Mouse (Mus musculus): ENCODE results near the gene Tubgcp5. TPM values are rescaled to one million over a fixed set of nuclear protein-coding genes. Genes with fewer than 3 reads are reported as not detected.
A peak's percentile ranks its signal among the peaks of the same experiment; 100 is the strongest.
"Not testable (repeated sequence)": the region's sequence is repeated elsewhere in the genome, so short reads cannot be mapped to it uniquely, and the experiment has no call there.

Tubgcp5 gene
- polyA plus RNA-seq (2015; fragmentation: Nextera tagmentation; extraction: Ambion mirVana), result 39.2 and 42.2 TPM in 2 replicates

DNA sequence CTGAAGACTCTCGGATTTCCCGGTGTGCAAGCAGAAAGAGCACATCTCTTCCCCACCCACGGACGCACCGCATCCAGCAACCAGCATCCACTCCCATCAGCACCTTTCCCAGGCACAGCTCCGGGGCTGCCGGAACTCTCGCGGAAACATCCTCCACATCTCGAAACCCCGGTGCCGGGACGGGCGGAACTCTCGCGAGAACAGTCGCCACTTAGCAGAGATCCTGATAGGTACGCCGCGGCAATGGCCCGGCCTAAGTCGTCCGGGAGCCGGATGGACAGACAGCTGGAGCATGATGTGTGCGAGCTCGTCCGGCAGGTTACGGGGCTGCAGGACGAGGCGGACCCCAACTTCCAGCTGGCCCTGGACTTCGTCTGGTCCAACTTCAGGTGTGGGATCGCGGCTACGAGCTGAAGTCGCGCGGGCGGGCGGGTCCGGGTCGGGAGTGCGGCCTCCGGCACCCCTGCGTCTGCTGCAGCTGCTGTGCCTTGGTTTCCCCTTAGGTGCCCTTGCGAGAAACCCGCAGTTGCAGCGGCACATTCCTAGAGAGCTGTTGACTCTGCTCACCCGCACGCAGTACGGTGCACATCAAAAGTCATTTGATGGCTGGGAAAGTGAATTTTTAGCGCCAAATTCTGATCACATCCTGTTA is at the start of gene Tubgcp5:
Tubgcp5 (plus strand) TSS at position 203 of the 652 bp plus-strand sequence.
- Histone ChIP-seq H3K36me3 (peaks cover 26% of the 10 kb centered on the region), H3K4me3 (peak within 1 kb of the TSS; percentile 58), H3K27me3 (no peaks in the 10 kb centered on the region), H3K4me1 (peaks cover 22% of the 10 kb centered on the region), H3K4me2 (replicated peaks) (peak within 1 kb of the TSS; percentile 66), H3K9me3 (no peaks in the 10 kb centered on the region), H3K27ac (replicated peaks) (peak within 1 kb of the TSS; percentile 74), H3K9ac (replicated peaks) (peak within 1 kb of the TSS; percentile 68)
- under 1% methylated on average over 51 of the region's 51 CpGs for WGBS
- ATAC-seq (replicated peaks), result peak; percentile 99

DNA sequence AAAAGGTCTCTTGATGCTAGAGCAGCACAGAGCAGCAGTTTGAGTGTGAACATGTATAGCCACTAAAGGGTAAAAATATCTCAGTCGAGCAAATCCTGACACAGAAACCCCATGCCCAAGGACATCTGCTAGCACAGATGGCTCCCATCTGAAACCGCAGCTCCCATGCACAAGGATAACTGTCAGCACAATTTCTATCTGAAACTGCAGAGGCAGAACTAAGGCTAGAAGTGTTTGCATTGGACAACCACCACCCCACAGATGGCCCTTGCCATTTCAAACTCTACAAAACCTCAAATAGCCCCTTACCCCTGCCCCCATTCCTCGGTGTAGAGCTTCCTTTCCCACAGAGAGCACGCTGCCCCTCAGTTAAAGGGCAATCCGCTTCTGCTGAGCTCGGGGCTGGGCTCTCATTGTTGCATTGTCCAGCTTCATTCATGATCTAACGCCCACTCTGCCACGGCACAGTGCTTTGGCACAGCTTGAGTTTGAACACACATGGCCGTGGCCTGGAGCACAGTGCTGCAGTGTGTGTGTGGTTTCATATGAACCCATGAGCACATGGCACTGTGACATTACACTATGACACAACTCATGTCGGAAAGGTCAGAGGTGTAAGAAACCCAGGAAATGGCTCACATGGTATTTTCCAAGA is 49.3 kb upstream of the Tubgcp5 start:
- H3K27ac ChIP-seq (replicated peaks), result peak overlapping the region; percentile 78
- ATAC-seq (replicated peaks), result peak; percentile 83
- 24% methylated on average over 10 of the region's 10 CpGs for WGBS

DNA sequence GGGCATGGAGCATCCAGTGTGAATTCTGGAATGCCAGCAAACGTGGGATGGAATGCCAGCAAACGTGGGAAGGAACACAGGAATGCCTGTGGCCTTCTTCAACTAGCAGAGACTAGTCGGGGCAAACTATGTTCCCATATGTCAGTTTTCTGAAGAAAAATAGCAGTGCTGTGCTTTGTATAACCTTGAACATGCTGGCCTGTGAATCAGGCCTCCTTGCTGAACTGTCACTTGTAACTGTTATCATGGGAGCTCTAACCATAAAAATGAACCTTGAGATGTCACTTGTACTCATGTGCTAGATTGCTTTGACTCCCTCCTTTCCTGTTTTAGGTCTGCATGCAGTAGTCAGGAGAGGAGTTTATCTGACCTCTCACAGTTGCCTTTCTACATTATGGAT is 43.1 kb upstream of the Tubgcp5 start:
- no peaks in the 10 kb centered on the region for H3K9me3 ChIP-seq
- no peak overlapping the region for H3K9ac ChIP-seq (replicated peaks)
- no peaks in the 10 kb centered on the region for H3K4me1 ChIP-seq
- H3K27me3 ChIP-seq, result no peaks in the 10 kb centered on the region
- H3K27ac ChIP-seq (replicated peaks), result no peak overlapping the region
- WGBS, result 77% methylated on average over 3 of the region's 3 CpGs
- no peaks in the 10 kb centered on the region for H3K36me3 ChIP-seq
- H3K4me2 ChIP-seq (replicated peaks), result no peak overlapping the region
- no peak overlapping the region for H3K4me3 ChIP-seq
- ATAC-seq (replicated peaks), result no peak

More for the DNA sequence above, 49.3 kb upstream of the Tubgcp5 start:
- H3K9me3 ChIP-seq, result no peaks in the 10 kb centered on the region
- no peaks in the 10 kb centered on the region for H3K27me3 ChIP-seq
- no peak overlapping the region for H3K9ac ChIP-seq (replicated peaks)
- no peak overlapping the region for H3K4me3 ChIP-seq
- H3K4me2 ChIP-seq (replicated peaks), result no peak overlapping the region
- H3K36me3 ChIP-seq, result no peaks in the 10 kb centered on the region
- H3K4me1 ChIP-seq, result peaks cover 5% of the 10 kb centered on the region

DNA sequence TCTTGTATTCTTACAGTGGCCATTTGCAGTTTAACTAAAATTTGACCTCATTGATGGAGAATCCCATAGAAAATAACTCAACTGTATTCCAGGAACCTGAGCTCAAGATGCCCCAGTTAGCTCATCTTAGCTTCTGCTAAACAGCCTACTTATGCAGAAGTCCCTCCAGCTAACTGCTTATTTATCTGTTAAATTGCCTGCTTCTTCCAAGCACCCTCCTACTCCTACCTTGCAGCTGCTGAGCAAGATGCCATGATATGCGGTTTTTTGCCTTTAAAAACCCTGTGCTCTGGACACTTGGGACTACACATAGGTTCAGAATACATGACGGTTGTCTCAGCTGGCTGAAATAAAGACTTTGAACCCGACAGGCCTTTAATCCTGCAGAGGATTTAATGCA is 34.6 kb upstream of the Tubgcp5 start:
- Histone ChIP-seq H3K27me3 (no peaks in the 10 kb centered on the region), H3K4me2 (replicated peaks) (no peak overlapping the region), H3K9ac (replicated peaks) (no peak overlapping the region), H3K27ac (replicated peaks) (no peak overlapping the region), H3K4me3 (no peak overlapping the region), H3K9me3 (no peaks in the 10 kb centered on the region), H3K4me1 (no peaks in the 10 kb centered on the region), H3K36me3 (no peaks in the 10 kb centered on the region)
- 57% methylated on average over 3 of the region's 3 CpGs for WGBS
- no peak for ATAC-seq (replicated peaks)

DNA sequence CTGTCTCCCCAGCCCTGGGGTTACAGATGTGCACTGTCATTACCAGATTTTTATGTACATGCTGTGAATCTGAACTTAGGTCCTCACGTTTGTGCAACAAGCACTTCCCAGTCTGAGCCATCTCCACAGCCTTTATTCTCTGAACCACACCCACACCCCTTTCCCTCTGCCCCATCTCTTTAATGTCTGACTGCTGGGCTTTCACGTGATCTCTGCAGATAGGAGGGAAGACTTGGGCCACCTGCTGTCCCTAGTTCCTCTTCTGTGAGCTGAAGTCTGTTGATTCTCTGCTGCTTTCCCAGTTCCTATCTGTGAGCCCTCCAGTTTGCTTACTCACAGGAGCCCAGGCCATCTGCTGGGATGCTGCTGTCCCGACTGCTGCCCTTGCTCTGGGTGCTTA is 26.0 kb upstream of the Tubgcp5 start, which contains the start of gene Siglech:
Siglech (plus strand) TSS at position 253 of the 400 bp plus-strand sequence.
- no peaks in the 10 kb centered on the region for H3K9me3 ChIP-seq
- no peaks in the 10 kb centered on the region for H3K4me1 ChIP-seq
- 41% methylated on average over 3 of the region's 3 CpGs for WGBS
- no peak within 1 kb of the TSS for H3K9ac ChIP-seq (replicated peaks)
- H3K4me2 ChIP-seq (replicated peaks), result no peak within 1 kb of the TSS
- H3K27ac ChIP-seq (replicated peaks), result no peak within 1 kb of the TSS
- H3K4me3 ChIP-seq, result no peak within 1 kb of the TSS
- no peaks in the 10 kb centered on the region for H3K27me3 ChIP-seq
- no peak for ATAC-seq (replicated peaks)
- H3K36me3 ChIP-seq, result no peaks in the 10 kb centered on the region

DNA sequence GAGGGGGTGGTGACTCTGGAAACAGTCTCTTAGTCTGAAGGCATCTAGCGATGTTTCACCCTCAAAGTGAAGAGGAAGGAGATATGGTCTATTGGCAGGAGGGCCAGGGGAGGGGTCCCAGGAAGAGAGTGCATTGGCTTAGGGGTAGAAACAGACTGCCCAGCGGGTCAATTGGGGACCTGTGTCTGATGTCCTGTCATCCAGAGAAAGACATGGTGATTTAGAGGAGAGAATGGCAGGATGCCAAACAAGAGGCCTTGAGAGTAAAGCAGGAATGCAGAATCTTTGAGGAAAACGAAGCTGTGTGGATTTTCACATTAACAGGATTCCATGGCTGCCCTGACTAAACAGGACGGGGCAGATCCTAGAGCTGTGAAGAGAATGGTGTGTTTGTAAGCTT is 13.9 kb upstream of the Tubgcp5 start:
- Histone ChIP-seq H3K9ac (replicated peaks) (no peak overlapping the region), H3K27ac (replicated peaks) (no peak overlapping the region), H3K9me3 (no peaks in the 10 kb centered on the region), H3K4me1 (no peaks in the 10 kb centered on the region), H3K27me3 (no peaks in the 10 kb centered on the region), H3K4me2 (replicated peaks) (no peak overlapping the region), H3K36me3 (no peaks in the 10 kb centered on the region), H3K4me3 (no peak overlapping the region)
- no peak for ATAC-seq (replicated peaks)
- WGBS, result 62% methylated on average over 4 of the region's 4 CpGs

DNA sequence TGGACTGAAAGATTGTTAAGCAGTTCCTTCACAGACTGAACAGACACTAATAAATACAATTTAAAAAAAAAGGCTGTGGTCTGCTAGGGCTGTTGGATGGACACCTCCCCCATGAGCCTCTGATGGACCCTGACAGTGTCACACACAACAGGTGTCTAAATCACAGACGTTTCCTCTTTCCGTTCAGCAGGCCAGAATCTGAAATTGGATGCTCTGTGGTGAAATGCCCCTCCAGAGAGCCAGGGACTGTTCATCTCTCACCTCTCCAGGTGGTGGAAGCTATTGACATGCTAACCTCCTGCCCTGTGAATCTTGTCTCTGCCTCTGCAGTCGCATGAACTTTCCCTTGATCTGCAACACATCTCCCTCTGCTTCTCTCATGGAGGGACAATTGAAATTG is 11.5 kb upstream of the Tubgcp5 start:
- no peaks in the 10 kb centered on the region for H3K36me3 ChIP-seq
- no peaks in the 10 kb centered on the region for H3K4me1 ChIP-seq
- no peak overlapping the region for H3K9ac ChIP-seq (replicated peaks)
- no peak for ATAC-seq (replicated peaks)
- no peak overlapping the region for H3K4me2 ChIP-seq (replicated peaks)
- H3K9me3 ChIP-seq, result no peaks in the 10 kb centered on the region
- 73% methylated on average over 3 of the region's 3 CpGs for WGBS
- H3K27ac ChIP-seq (replicated peaks), result no peak overlapping the region
- H3K27me3 ChIP-seq, result no peaks in the 10 kb centered on the region
- H3K4me3 ChIP-seq, result no peak overlapping the region

DNA sequence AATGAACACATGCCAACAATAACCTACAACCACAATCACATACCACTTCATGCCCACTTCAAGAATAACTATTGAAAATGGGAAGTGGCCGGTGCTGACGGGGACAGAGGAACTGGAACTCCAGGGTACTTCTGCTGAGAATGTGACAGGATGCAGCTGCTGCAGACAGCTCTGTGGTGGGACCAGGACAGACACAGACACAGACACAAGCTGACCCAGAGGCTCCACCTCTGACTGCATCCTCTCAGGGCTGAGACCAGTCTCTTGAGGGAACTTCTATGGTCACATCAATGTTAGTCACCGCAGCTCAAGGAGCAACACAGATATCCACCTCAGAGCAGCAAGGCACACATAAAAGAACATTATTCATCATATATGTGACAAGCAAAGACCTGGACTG is 9.4 kb upstream of the Tubgcp5 start:
- Histone ChIP-seq H3K9ac (replicated peaks) (no peak overlapping the region), H3K27ac (replicated peaks) (no peak overlapping the region), H3K4me3 (no peak overlapping the region), H3K9me3 (no peaks in the 10 kb centered on the region), H3K4me2 (replicated peaks) (no peak overlapping the region), H3K36me3 (no peaks in the 10 kb centered on the region), H3K4me1 (no peaks in the 10 kb centered on the region), H3K27me3 (no peaks in the 10 kb centered on the region)
- ATAC-seq (replicated peaks), result no peak
- WGBS, result 90% methylated on average over 3 of the region's 3 CpGs

DNA sequence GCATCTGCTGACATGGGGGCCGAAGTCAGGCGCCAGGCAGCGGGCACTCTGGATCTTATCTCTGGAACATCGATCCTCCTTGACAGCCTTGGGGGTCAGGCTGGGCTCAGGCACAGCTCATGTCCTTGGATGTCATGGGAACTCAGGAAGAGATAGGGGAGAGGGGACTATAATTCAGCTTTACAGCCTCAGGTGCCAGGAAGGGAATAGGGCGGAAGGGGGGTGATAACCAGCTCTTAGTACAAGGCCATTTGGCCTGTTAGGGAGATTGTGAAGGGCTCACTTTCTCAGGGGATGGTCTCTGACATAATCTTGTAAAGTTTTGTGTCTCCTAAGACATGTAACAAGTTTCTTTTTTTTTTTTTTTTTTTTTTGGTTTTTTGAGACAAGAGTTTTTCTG is 3.4 kb upstream of the Tubgcp5 start:
- 83% methylated on average over 5 of the region's 5 CpGs for WGBS
- not testable (repeated sequence) for H3K27ac ChIP-seq (replicated peaks); H3K4me2 ChIP-seq (replicated peaks); H3K27me3 ChIP-seq; H3K4me3 ChIP-seq; ATAC-seq (replicated peaks); H3K9ac ChIP-seq (replicated peaks); H3K9me3 ChIP-seq; H3K36me3 ChIP-seq
- H3K4me1 ChIP-seq, result peaks cover 22% of the 10 kb centered on the region

DNA sequence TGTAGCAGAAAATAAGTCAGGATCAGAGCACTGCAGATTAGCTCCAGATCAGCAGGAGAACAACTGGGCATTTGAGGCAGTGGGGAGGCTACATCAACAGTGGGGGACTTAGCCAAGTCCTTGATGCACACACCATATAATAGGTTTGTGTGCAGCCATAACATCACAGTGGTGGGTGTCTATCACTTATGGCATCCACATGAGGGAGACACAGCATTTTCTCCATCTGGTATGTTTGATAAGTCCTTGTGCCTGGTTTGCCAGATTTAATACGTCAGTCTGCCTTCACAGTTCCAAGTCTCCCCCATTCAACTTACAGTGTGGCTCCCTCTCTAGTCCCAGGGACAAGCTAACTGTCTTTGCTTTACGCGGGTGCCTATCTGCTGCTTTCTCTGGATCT is 1.7 kb upstream of the Tubgcp5 start:
- no peak overlapping the region for H3K4me2 ChIP-seq (replicated peaks)
- peak overlapping the region; percentile 54 for H3K27ac ChIP-seq (replicated peaks)
- H3K36me3 ChIP-seq, result peaks cover 13% of the 10 kb centered on the region
- peaks cover 22% of the 10 kb centered on the region for H3K4me1 ChIP-seq
- H3K4me3 ChIP-seq, result no peak overlapping the region
- no peaks in the 10 kb centered on the region for H3K9me3 ChIP-seq
- no peaks in the 10 kb centered on the region for H3K27me3 ChIP-seq
- no peak for ATAC-seq (replicated peaks)
- WGBS, result 57% methylated on average over 3 of the region's 3 CpGs
- no peak overlapping the region for H3K9ac ChIP-seq (replicated peaks)

DNA sequence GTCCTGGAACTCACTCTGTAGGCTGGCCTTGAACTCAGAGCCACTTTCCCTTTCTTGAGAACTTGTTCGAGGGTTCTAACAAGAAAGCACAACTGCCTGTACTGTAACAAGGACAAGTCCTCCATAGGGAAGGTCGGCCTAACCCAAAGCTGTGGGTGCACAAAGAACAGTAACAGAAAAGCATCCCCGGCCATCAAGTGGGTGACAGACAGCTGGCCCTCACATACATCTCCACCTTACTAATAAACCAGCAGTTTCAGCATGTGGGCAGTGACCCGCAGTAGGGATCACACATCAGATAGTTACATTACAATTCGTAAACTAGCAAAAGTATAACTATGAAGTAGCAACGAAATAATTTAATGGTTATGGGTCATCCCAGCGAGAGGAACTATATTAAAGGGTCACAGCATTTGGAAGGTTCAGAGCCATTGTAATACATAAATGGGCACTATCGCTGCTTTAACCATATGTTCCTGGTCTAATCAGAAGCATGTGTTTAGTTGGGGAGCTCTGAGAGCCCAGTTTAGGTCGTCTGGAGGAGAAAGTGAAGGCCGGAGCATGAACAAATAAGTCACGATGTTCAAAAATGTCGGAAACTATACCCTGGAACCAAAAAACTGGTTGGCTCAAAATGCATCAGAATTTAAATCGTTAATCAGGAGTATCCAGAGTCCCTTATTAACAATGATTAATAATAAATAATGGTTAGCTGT is 560 bp upstream of the Tubgcp5 start:
- no peaks in the 10 kb centered on the region for H3K9me3 ChIP-seq
- H3K36me3 ChIP-seq, result peaks cover 21% of the 10 kb centered on the region
- peak; percentile 41 for ATAC-seq (replicated peaks)
- peak overlapping the region; percentile 66 for H3K4me2 ChIP-seq (replicated peaks)
- peak overlapping the region; percentile 68 for H3K9ac ChIP-seq (replicated peaks)
- whole genome bisulfite sequencing, result 33% methylated on average over 13 of the region's 13 CpGs
- no peaks in the 10 kb centered on the region for H3K27me3 ChIP-seq
- H3K4me3 ChIP-seq, result peak overlapping the region; percentile 58
- peak overlapping the region; percentile 74 for H3K27ac ChIP-seq (replicated peaks)
- peaks cover 22% of the 10 kb centered on the region for H3K4me1 ChIP-seq

DNA sequence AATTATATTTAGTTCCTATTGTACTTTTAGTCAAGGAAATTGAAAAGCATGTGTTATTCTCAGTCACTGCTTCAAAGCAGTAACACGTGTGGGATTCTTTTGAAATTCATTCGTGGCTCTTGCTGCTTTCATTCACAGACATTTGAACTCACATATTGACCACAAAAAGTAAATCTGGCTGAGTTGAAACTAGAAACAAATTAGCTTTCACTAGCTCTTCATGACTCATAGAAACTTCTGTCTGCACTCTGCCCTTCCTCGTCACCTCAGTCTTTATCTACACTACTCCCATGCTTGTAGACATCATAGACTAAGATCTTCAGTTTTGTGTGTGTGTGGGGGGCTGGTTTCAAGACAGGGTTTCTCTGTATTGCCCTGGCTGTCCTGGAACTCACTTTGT is 6.0 kb downstream of the Tubgcp5 start:
- Histone ChIP-seq H3K4me1 (peaks cover 6% of the 10 kb centered on the region), H3K36me3 (peaks cover 73% of the 10 kb centered on the region)
- 87% methylated on average over 3 of the region's 3 CpGs for WGBS

More for the DNA sequence above, 6.0 kb downstream of the Tubgcp5 start:
- no peak overlapping the region for H3K9ac ChIP-seq (replicated peaks)
- no peak overlapping the region for H3K27ac ChIP-seq (replicated peaks)
- no peak overlapping the region for H3K4me3 ChIP-seq
- no peak for ATAC-seq (replicated peaks)
- H3K4me2 ChIP-seq (replicated peaks), result no peak overlapping the region
- H3K9me3 ChIP-seq, result no peaks in the 10 kb centered on the region
- no peaks in the 10 kb centered on the region for H3K27me3 ChIP-seq

Measured in forebrain, embryonic 15.5 days (tissue).